Mouse (Mus musculus) layer of hippocampus, adult 8-10 months (tissue): ENCODE data around the gene Zfp954. TPM values are rescaled to one million over a fixed set of nuclear protein-coding genes. Genes with fewer than 3 reads are reported as not detected.
"Not testable (repeated sequence)": the region's sequence is repeated elsewhere in the genome, so short reads cannot be mapped to it uniquely, and the experiment has no call there.

Experiments
- DNase-seq, 2 experiments: peaks; one replicate each; pipeline ENCODE4 v3.0.0; 2022; ENCODE audit warnings: low spot score in 2 of 2
- total RNA-seq, 4 experiments: library from RNA; stranded (reverse); gene quantifications; 2 replicates each; pipeline ENCODE4 v1.2.4; 2022

Zfp954 gene
- total RNA-seq, result 10 to 100 TPM; 11.4 to 14.5 (median 13.5) TPM

- peak; percentile 84 to 88 for DNase-seq
These were observed at the start of gene Zfp954 for GRCm38 (mm10) chr7:7120921-7121601. TSS of gene Zfp954 (minus strand) at chr7:7121488.

GRCm38 (mm10) chr7:7145991-7146608 lies 24.8 kb upstream of the Zfp954 start:
- no peak for DNase-seq

GRCm38 (mm10) chr7:7144215-7144614 lies 22.9 kb upstream of the Zfp954 start:
- DNase-seq, result no peak

GRCm38 (mm10) chr7:7136379-7136866 lies 15.1 kb upstream of the Zfp954 start, which contains the start of gene Zfp773:
TSS of gene Zfp773 (minus strand) at chr7:7136755.
- DNase-seq, result peak; percentile 25 to 53

GRCm38 (mm10) chr7:7132751-7133150 lies 11.5 kb upstream of the Zfp954 start:
- DNase-seq, result no peak

- DNase-seq, result not testable (repeated sequence)
These were observed 9.3 kb upstream of the Zfp954 start for GRCm38 (mm10) chr7:7130491-7131124.

- no peak for DNase-seq
These were observed 303 bp upstream of the Zfp954 start for GRCm38 (mm10) chr7:7121602-7121980.

- DNase-seq, result no peak
These were observed 2.8 kb downstream of the Zfp954 start for GRCm38 (mm10) chr7:7118441-7118840.

GRCm38 (mm10) chr7:7108501-7108900 lies 12.8 kb downstream of the Zfp954 start:
- no peak for DNase-seq

Other genes with a start within 250 kb of the Zfp954 start
- gene Aurkc, start 126.2 kb downstream of the Zfp954 start, total RNA-seq, result under 1 TPM in 1 of 4 experiments, not detected in 3; 0.60 TPM
- 1 to 10 TPM; 2.3 to 3.5 (median 3.0) TPM for gene Zfp773, start 15.3 kb upstream of the Zfp954 start, total RNA-seq
- gene Zfp418, start 49.8 kb upstream of the Zfp954 start, total RNA-seq, result 1 to 10 TPM; 7.0 to 9.4 (median 8.6) TPM
- gene Zfp772, start 88.5 kb upstream of the Zfp954 start, total RNA-seq, result 10 to 100 TPM in 1 of 4 experiments, 1 to 10 TPM in 3; 7.0 to 10.2 (median 9.0) TPM
- gene Vmn2r29, start 125.8 kb upstream of the Zfp954 start, total RNA-seq, result 1 to 10 TPM; 1.9 to 4.2 (median 2.2) TPM
- 10 to 100 TPM; 11.4 to 12.6 (median 11.8) TPM for gene Gm45844, start 156.8 kb upstream of the Zfp954 start, total RNA-seq
- 100 to 1,000 TPM; 119 to 129 (median 124) TPM for gene Clcn4, start 179.4 kb upstream of the Zfp954 start, total RNA-seq
- gene Vmn2r30, start 216.1 kb upstream of the Zfp954 start, total RNA-seq, result under 1 TPM; 0.16 to 0.45 (median 0.27) TPM